Mouse (Mus musculus) midbrain, embryonic 11.5 days (tissue): ENCODE data around the gene Mns1. TPM values are rescaled to one million over a fixed set of nuclear protein-coding genes. Genes with fewer than 3 reads are reported as not detected.

ENCODE experiments used
- ATAC-seq: fragments of 200-750 bp; cut with Nextera tagmentation; 2 replicates; pipeline ENCODE4 v1.8.0; 2017; ENCODE audit warnings: moderate TSS enrichment, moderate library complexity; ENCODE audit not compliant: low FRiP score
- DNase-seq: peaks from one replicate; pipeline ENCODE4 v3.0.0; 2015; ENCODE audit warnings: low spot score; ENCODE audit errors: missing footprints
- H3K27ac ChIP-seq: fragments of 300-500 bp; sonication (generic); 2 replicates; pipeline ENCODE4 v1.5.1; 2014; ENCODE audit warnings: low read depth, low read length
- H3K27me3 ChIP-seq: fragments of 300-500 bp; sonication (generic); 2 replicates; pipeline ENCODE4 v1.6.1; 2014; ENCODE audit warnings: mild to moderate bottlenecking, low read length, moderate library complexity, mixed read lengths; ENCODE audit not compliant: control insufficient read depth, insufficient read depth
- H3K36me3 ChIP-seq: fragments of 300-500 bp; sonication (generic); 2 replicates; pipeline ENCODE4 v1.6.1; 2014; ENCODE audit warnings: mild to moderate bottlenecking, low read length, moderate library complexity, mixed read lengths; ENCODE audit not compliant: control insufficient read depth, insufficient read depth
- H3K4me1 ChIP-seq: fragments of 300-500 bp; sonication (generic); 2 replicates; pipeline ENCODE4 v1.6.1; 2014; ENCODE audit warnings: low read length; ENCODE audit not compliant: control insufficient read depth, insufficient read depth
- H3K4me2 ChIP-seq: fragments of 300-500 bp; sonication (generic); 2 replicates; pipeline ENCODE4 v1.6.1; 2014; ENCODE audit warnings: mild to moderate bottlenecking, moderate library complexity
- H3K4me3 ChIP-seq: fragments of 300-500 bp; sonication (generic); 2 replicates; pipeline ENCODE4 v1.5.1; 2014; ENCODE audit warnings: low read depth, low read length
- H3K9ac ChIP-seq: fragments of 300-500 bp; sonication (generic); 2 replicates; pipeline ENCODE4 v1.6.1; 2014; ENCODE audit warnings: low read length
- H3K9me3 ChIP-seq: fragments of 300-500 bp; sonication (generic); 2 replicates; pipeline ENCODE4 v1.6.1; 2016; ENCODE audit warnings: low read length; ENCODE audit not compliant: control insufficient read depth
- WGBS: fragments of 180-500 bp; shearing (Covaris S2); extraction: QIAGEN DNeasy Blood & Tissue Kit; methylation state at CpG from one replicate; pipeline ENCODE4 v1.1.7; 2014; 5-methylcytosine and 5-hydroxymethylcytosine counted together
- polyA plus RNA-seq: library from polyadenylated mRNA; unstranded; fragments of >200 nt; fragmentation: Nextera tagmentation; extraction: Ambion mirVana; gene quantifications from 2 replicates; pipeline ENCODE4 v1.2.1, GENCODE M21; 2014

The Mns1 gene
- polyA plus RNA-seq, 1 experiment from 2014 or later = 48.8 TPM

DNA sequence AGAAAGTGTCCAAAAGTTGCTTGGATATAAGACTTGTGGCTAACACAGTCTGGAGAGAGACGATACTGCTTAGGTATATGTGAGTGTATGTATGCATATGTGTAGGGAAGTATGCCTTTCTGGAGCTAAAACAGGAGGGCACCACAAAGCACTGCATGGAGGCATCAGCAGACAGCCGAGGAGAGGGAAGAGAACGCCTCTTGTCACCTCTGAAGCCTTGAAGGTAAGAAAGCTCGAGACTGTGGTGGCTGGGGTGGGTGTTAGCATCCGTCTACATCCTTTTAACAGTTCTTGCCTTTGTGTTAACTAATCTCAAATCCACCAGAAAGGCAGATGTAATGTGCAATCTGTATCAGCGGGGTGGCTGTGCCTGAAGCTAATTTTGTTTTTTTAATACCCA, 34.4 kb upstream of the Mns1 start:
- no peaks in the 10 kb centered on the region for H3K4me1 ChIP-seq
- H3K36me3 ChIP-seq = no peaks in the 10 kb centered on the region
- no peaks in the 10 kb centered on the region for H3K27me3 ChIP-seq
- H3K27ac ChIP-seq = no peak overlapping the region
- H3K4me2 ChIP-seq = no peak overlapping the region
- ATAC-seq = no peak
- H3K4me3 ChIP-seq = no peak overlapping the region
- H3K9me3 ChIP-seq = no peaks in the 10 kb centered on the region
- DNase-seq = peak; percentile 19
- no peak overlapping the region for H3K9ac ChIP-seq
- WGBS = 79% methylated on average over 6 of the region's 6 CpGs

DNA sequence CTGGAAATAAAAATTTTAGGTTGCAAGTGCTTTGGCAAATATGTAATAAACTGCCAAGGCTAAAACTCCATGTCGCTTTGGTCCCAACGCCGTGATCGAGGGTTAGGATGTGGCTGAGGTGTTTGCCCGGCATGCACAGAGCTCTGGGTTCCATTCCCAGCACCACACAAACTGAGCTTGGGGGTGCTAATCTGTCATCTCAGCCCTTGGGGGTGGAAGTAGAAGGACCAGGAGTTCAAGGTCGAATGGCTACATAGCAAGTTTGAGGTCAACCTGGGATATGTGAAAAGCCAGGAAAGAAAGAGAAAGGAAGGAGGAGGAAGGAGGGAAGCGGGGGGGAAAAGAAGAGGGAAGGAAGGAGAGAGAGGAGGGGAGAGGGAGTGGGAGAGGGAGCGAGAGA, 33.4 kb upstream of the Mns1 start:
- Histone ChIP-seq H3K9me3 (no peaks in the 10 kb centered on the region), H3K4me2 (no peak overlapping the region), H3K4me3 (no peak overlapping the region), H3K36me3 (no peaks in the 10 kb centered on the region), H3K27ac (no peak overlapping the region), H3K9ac (no peak overlapping the region), H3K27me3 (no peaks in the 10 kb centered on the region), H3K4me1 (no peaks in the 10 kb centered on the region)
- peak; percentile 57 for DNase-seq
- 84% methylated on average over 8 of the region's 8 CpGs for WGBS
- no peak for ATAC-seq

DNA sequence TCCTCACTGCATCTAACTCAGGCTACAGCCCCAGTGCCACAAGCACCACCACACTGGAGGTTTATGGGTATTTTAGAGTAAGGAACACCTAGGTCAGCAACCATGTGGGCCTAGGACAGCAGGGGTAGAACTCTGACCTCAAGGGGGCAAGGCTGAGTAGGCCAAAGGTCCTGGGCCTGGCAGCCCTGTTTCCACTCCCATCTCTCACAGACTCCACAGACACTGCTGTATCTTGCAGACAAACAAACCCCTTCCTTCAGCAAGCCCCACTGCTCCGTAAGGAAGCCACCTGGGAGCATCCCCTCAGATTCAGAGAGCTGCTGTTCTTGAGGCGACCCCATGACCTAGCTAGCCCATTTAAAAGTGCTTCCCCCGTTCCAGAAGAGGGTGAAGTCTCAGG, 32.9 kb upstream of the Mns1 start:
- H3K9me3 ChIP-seq = no peaks in the 10 kb centered on the region
- H3K27me3 ChIP-seq = no peaks in the 10 kb centered on the region
- 77% methylated on average over 3 of the region's 3 CpGs for WGBS
- no peak overlapping the region for H3K27ac ChIP-seq
- DNase-seq (peak; percentile 62), ATAC-seq (no peak)
- H3K4me3 ChIP-seq = no peak overlapping the region
- no peaks in the 10 kb centered on the region for H3K4me1 ChIP-seq
- no peak overlapping the region for H3K4me2 ChIP-seq
- H3K9ac ChIP-seq = no peak overlapping the region
- H3K36me3 ChIP-seq = no peaks in the 10 kb centered on the region

DNA sequence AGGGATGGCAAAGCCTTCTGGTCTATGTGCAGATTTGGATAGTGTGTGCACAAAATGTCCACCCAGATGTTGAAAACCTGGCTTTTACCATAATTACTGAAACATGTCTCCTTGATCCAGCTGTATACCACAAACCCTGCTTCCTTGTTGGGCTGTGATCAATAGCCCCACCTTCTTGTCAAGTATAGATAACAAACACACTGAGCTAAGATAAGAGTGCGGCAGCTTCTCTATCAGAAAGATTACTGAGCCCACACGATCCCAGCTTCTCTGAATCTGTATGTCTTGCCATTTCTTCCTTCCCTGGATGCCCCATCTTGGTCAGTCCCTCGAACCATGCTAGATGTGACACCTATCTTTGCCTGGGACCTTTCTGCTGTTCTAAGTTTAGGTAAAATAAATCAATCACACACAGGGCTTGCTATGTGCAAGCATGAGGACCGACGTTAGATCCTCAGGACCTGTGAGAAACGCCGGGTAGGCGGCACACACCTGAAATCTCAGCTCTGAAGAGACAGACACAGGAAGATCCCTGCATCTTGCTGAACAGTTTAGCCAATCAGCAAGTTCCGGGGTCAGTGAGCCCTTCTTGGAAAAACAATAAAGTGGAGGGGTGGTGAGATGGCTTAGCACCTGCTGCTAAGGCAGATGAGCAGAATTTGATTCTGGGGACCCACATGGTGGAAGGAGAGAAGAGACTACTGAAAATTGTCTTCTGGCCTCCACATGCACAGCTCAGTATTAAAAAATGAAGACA, 31.8 kb upstream of the Mns1 start:
- ATAC-seq = no peak
- Histone ChIP-seq H3K9me3 (no peaks in the 10 kb centered on the region), H3K9ac (no peak overlapping the region), H3K4me1 (no peaks in the 10 kb centered on the region), H3K36me3 (no peaks in the 10 kb centered on the region), H3K27ac (no peak overlapping the region), H3K4me3 (no peak overlapping the region), H3K4me2 (no peak overlapping the region), H3K27me3 (no peaks in the 10 kb centered on the region)
- peak; percentile 74 for DNase-seq
- 90% methylated on average over 9 of the region's 9 CpGs for WGBS

DNA sequence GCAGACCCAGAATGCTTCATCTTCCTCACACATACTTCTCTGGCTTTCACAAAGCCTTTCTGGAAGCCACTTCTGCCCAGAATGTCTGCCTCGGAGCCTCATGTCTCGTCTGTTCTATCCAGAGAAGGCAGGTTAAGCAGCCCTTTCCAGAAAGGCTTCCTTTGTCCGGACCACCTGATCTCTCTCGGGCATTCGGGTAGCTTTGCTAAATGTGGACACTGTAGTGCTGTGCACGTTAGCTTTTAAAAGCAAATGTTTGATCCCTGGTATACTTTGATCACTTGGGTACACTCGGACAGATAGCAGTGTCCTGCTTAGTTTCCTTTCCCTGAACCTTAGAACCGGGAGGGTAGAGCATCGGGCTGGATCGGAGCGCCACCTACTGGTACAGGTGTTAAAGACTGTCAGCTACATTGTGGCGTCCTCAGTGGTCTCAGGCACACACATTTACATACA, 29.7 kb upstream of the Mns1 start:
- no peak overlapping the region for H3K4me3 ChIP-seq
- H3K27me3 ChIP-seq = no peaks in the 10 kb centered on the region
- peak overlapping the region; percentile 39 for H3K9ac ChIP-seq
- no peaks in the 10 kb centered on the region for H3K36me3 ChIP-seq
- DNase-seq = peak; percentile 98
- peak; percentile 76; the same call in 1 of the 2 replicates for ATAC-seq
- H3K9me3 ChIP-seq = no peaks in the 10 kb centered on the region
- peak overlapping the region; percentile 35 for H3K4me2 ChIP-seq
- no peaks in the 10 kb centered on the region for H3K4me1 ChIP-seq
- H3K27ac ChIP-seq = no peak overlapping the region
- WGBS = 13% methylated on average over 12 of the region's 12 CpGs

DNA sequence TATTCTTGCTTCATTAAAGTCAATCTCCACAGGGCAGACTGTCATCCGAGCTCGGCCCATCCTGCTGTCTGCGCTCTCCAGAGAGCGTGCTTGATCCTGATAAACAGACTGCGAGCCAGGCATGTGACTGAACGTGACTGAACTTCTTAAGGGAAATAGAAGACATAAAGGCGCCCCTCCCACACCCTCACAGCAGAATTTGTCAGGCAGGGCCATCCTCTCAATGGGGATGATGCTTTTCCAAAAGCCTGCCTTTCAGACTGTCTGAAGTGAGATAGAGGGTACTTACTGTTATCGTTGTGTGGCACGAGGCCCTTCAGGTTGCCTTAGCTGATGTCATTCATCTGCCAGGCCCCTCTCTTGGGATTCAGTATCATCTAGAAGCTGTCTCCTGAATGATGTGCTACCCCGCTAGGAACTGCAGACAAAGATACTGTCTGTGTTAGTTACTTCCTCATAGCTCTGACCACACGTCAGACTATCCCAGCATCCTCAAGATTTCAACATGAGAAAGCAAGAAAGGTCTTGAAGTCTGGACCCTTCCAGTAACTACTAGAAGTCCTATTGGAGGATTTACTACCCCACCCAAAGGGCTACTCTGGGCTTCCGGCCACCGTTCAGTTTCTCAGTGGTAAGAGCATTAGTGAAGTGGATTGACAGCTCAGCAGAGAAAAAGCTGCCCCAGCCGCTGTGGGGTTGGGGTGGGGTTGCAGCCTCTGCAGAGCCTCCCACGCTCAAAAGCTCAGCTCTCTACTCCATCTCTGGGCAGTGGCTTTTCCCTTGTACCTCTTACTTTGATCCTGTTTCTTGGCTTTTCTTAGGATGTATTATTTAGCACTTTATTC, 28.2 kb upstream of the Mns1 start:
- no peaks in the 10 kb centered on the region for H3K36me3 ChIP-seq
- H3K4me1 ChIP-seq = no peaks in the 10 kb centered on the region
- no peak overlapping the region for H3K4me3 ChIP-seq
- no peaks in the 10 kb centered on the region for H3K9me3 ChIP-seq
- no peak overlapping the region for H3K4me2 ChIP-seq
- ATAC-seq = peak; percentile 67; the same call in 1 of the 2 replicates
- peak; percentile 82 for DNase-seq
- H3K27me3 ChIP-seq = no peaks in the 10 kb centered on the region
- H3K9ac ChIP-seq = no peak overlapping the region
- H3K27ac ChIP-seq = no peak overlapping the region
- 50% methylated on average over 15 of the region's 15 CpGs for WGBS

DNA sequence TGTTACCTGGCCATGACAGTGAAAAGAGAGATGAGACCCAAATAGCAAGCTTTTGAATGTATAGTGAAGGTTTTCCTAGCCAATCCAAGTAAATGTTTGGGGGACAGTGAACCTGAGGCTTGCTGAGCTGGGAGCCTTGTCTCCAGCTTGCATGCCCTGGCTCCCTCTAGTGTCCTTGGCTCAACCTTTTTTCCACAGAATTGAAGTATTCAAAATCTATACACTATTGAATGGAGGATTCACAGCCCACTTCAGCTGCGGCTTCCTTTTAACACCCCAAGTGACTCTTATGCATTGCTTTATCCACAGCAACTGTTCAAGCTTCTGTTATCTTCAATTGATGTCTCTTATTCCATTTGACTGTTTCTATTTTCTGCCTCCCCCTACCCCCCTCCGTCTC, 26.1 kb upstream of the Mns1 start:
- no peak overlapping the region for H3K9ac ChIP-seq
- no peaks in the 10 kb centered on the region for H3K36me3 ChIP-seq
- H3K27ac ChIP-seq = no peak overlapping the region
- DNase-seq (peak; percentile 71), ATAC-seq (no peak)
- no peak overlapping the region for H3K4me3 ChIP-seq
- WGBS = 95% methylated on average over 2 of the region's 2 CpGs
- no peaks in the 10 kb centered on the region for H3K27me3 ChIP-seq
- H3K4me1 ChIP-seq = no peaks in the 10 kb centered on the region
- no peaks in the 10 kb centered on the region for H3K9me3 ChIP-seq
- H3K4me2 ChIP-seq = no peak overlapping the region

DNA sequence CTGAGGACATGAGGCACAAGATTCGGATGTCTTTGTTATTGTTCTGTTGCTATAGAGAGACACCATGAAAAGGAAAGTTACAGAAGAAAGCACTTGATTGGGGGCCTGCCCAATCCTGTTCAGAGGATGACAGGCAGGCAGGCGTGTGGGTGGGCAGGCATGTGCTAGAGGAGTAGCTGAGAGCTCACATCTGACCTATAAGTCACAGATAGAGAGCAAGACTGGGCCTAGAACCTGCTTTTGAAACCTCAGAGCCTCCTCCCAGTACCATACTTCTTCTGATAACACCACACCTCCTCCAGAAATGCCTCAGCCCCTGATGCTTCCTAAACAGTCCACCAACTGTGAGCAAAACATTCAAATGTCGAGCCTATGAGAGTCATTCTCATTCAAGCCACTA, 19.4 kb upstream of the Mns1 start:
- Histone ChIP-seq H3K9ac (no peak overlapping the region), H3K4me1 (peaks cover 2% of the 10 kb centered on the region; the same call in 1 of the 2 replicates), H3K4me2 (no peak overlapping the region), H3K36me3 (no peaks in the 10 kb centered on the region), H3K27ac (no peak overlapping the region), H3K9me3 (no peaks in the 10 kb centered on the region), H3K4me3 (no peak overlapping the region), H3K27me3 (no peaks in the 10 kb centered on the region)
- 63% methylated on average over 3 of the region's 3 CpGs for WGBS
- no peak for ATAC-seq
- DNase-seq = no peak

DNA sequence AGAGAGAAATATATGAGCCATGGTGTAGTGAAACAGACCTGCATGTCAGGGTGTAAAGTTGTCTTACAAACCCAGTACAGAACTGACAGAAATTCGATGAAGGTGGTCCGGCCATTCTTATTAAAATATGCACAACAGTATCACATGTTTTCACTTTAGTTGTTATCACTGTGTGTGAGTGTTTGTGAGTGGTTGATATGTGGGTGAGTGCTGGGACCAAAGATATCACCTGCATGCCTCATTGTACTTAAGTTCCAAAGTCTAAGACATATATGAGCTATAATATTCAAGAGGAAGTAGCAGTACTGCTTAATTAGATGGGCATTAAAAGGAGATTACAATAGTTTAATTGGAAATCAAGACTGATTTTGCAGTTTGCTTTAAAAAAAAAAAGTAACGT, 17.3 kb upstream of the Mns1 start:
- H3K9ac ChIP-seq = no peak overlapping the region
- no peaks in the 10 kb centered on the region for H3K36me3 ChIP-seq
- no peak overlapping the region for H3K4me2 ChIP-seq
- no peak overlapping the region for H3K4me3 ChIP-seq
- no peak overlapping the region for H3K27ac ChIP-seq
- H3K9me3 ChIP-seq = no peaks in the 10 kb centered on the region
- H3K27me3 ChIP-seq = no peaks in the 10 kb centered on the region
- 88% methylated on average over 3 of the region's 3 CpGs for WGBS
- DNase-seq (no peak), ATAC-seq (no peak)
- peaks cover 2% of the 10 kb centered on the region; the same call in 1 of the 2 replicates for H3K4me1 ChIP-seq
